Mouse (Mus musculus): ENCODE results near the gene Pga5.

The Pga5 gene

GRCm38 (mm10) chr19:10662665-10663064 is 15.2 kb downstream of the Pga5 start:
- DNase-seq = no peak

GRCm38 (mm10) chr19:10661919-10662318 is 16.0 kb downstream of the Pga5 start:
- DNase-seq = no peak

GRCm38 (mm10) chr19:10661373-10661772 is 16.5 kb downstream of the Pga5 start:
- no peak for DNase-seq

GRCm38 (mm10) chr19:10658406-10658805 is 19.5 kb downstream of the Pga5 start:
- DNase-seq = no peak

DNA sequence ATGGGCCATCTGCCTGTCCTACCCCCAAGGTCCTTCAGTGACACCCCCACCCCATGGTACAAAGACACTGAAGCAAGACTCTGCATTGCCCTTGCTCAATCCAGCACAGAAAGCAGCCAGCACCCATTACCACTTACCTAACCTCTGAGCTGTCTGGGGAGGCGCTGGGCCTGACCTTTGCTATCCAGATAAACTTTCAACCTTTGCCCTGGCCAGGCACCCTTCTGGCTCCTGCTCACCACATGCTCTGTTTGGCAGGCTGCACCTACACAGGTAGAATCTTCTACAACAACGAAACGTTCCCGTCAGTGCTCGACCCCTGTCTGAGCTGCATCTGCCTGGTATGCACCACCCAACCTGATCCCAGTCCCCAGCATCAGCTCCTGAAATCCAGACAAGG is 20.1 kb downstream of the Pga5 start:
- peak; percentile 25 to 34 for DNase-seq

DNA sequence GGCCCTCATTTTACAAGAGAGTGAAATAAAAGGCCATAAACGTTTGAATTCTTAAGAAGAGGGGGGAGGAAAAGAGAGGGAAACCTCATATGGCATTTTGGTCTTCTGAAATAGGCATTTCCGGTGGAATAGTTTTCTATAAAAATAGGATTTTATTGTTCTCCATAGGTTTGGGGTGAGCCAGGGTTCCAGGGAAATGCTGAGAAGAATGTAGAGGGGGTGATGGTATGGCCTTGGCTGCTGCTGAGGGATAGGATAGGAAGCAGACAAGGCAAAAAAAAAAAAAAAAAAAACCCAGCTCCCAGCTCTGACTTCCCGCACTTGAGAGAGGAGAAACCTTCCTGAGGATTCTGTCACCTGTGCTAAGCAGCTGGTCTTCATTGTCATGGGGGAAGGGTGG is 21.8 kb downstream of the Pga5 start:
- no peak for DNase-seq

GRCm38 (mm10) chr19:10648156-10648555 is 29.7 kb downstream of the Pga5 start:
- no peak for DNase-seq

GRCm38 (mm10) chr19:10645616-10646015 is 32.3 kb downstream of the Pga5 start:
- no peak for DNase-seq

DNA sequence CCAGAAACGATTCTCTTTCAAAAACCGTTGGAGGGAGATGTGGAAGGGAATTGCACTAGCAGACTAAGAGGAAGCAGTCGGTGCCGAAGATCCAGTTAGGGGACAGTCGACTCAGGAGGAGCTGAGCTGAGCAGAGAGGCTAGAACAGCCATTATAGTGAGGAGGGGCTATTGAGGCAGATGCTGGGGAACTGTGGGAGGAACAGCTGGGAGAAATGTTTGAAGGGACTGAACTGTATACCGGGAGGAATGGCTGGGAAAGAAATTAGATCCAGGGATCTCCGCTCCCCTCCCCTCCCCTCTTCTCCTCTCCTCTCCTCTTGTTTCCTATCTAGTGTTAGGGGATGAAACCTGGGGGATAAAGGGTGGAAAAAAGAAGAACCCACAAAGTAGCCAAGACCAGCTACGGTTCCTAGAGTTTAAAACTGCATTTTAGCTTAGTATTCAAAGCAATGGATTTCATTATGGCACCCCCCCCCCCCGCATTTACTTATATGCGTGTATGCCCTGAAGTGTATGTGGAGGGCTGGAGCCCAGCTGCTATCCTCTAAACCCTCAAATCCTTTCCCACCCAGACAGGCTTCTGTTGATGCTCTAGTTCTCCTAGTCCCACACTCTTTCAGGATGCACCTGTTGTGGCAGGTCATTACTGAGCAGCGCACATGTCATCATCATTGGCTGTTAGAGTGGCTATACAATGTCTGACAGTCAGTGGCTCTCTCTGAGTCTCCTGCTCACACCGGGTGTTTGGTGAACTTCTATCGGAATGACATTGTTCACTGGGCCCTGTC is 37.1 kb downstream of the Pga5 start:
- DNase-seq = no peak

DNA sequence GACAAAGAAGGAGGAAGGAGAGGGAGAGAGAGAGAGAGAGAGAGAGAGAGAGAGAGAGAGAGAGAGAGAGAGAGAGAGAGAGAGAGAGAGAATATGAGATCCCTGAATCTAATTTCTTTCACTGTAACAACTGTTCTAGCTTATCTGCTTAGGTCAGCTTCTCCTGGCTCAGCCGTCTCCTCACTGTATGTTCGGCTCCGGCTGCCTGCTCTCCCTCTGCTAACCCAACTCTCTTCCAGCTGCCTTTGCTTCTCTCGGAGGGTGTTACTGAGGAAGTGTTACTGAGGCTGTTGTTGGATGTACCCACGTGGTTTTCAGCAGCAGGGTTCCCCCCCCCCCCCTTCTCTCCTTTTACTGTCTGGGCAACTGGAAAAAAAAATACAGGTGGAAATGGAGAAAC is 37.8 kb downstream of the Pga5 start:
- DNase-seq = no peak

GRCm38 (mm10) chr19:10637840-10638239 is 40.0 kb downstream of the Pga5 start:
- DNase-seq = no peak

- DNase-seq = peak; percentile 72 to 75
These were observed 43.0 kb downstream of the Pga5 start for GRCm38 (mm10) chr19:10634872-10635318.

DNA sequence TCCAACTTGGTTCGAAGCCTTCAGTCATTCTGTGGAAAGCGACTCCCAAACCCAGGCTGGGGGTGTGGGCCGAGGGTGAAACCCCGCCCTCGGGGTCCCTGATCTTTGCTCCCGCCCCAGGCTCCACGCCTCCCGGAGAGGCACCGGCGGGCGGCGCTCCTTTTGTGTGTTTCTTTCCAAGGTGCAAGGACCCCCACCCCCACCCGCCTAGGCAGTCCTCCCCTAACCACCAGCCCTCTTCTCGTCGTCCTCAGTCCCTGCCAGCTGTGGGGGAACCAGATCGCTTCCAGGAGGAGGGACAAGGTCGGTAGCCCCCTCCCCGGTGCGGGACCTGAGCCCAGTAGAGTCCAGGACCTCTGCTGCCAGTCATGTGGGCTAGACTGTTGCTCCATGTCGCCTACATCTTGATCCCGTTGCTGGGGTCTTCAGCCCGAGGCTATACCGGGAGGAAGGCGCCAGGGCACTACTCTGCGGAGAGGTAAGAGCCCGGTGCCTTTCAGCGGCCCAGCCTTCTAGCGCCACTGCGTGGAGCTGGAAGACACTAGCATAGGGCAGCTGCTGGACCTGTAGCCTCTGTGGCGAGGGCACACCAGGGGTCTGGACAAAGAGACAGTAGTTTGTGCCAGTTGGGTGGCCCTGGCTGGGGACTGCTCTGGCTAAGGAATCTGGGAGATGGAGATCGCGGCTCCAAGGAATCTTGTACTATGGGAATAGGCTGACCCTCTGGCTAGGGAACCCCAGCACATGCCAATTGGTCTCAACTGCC is 43.6 kb downstream of the Pga5 start, which contains the start of gene Vwce:
Vwce (plus strand) TSS at position 108 of the 766 bp plus-strand sequence.
- peak; percentile 36 to 55 for DNase-seq
